Mouse (Mus musculus): ENCODE results near the gene Ruvbl1. TPM values are rescaled to one million over a fixed set of nuclear protein-coding genes. Genes with fewer than 3 reads are reported as not detected.
A peak's percentile ranks its signal among the peaks of the same experiment; 100 is the strongest.

Ruvbl1 gene
- total and polyA plus RNA-seq, 2 experiments from 2014 or later, result 27.4 to 42.3 TPM

DNA sequence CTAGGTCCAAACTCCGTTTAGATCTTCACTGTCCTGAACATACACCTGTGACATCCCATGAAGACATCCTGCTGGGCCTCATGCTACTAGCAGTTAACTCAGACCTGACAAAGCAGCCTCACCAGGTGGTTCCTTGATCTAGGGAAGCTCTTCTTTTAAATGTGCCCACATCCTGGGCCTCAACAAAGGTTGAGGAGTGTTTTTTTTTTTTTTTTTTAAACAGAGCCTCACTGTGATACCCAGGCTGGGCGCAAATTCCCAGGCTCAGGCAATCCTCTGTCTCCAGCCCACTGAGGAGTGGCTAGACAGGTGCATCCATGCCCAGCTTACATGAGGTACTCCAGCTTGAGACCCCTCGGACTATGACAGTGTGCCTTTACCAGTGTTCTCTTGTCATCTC lies 22.7 kb upstream of the Ruvbl1 start:
- Histone ChIP-seq H3K4me1 (ENCODE audit: control insufficient read depth, insufficient read depth) (no peaks in the 10 kb centered on the region; the same call in 1 of the 2 replicates), H3K4me3 (ENCODE audit: low read depth, low read length) (no peak overlapping the region), H3K4me2 (ENCODE audit: low read depth, low read length) (no peak overlapping the region), H3K9me3 (replicated peaks; ENCODE audit: control insufficient read depth, low read length) (no peaks in the 10 kb centered on the region), H3K27me3 (ENCODE audit: control insufficient read depth, insufficient read depth, low read length) (no peaks in the 10 kb centered on the region), H3K27ac (ENCODE audit: low read depth) (peak overlapping the region; percentile 14; the same call in 1 of the 2 replicates), H3K36me3 (replicated peaks; ENCODE audit: control insufficient read depth, insufficient read depth, low read length) (no peaks in the 10 kb centered on the region), H3K9ac (replicated peaks; ENCODE audit: low read depth, low read length) (no peak overlapping the region)
- ATAC-seq (ENCODE audit: insufficient read depth, low read depth) (no peak), DNase-seq (ENCODE audit: low spot score) (no peak)
- TF ChIP-seq CTCF (IDR thresholded peaks at IDR 0.05; ENCODE audit: low read depth) (no peak), EP300 (IDR thresholded peaks at IDR 0.05; ENCODE audit: low read depth) (no peak)
- WGBS, result 85% methylated on average over 3 of the region's 3 CpGs

DNA sequence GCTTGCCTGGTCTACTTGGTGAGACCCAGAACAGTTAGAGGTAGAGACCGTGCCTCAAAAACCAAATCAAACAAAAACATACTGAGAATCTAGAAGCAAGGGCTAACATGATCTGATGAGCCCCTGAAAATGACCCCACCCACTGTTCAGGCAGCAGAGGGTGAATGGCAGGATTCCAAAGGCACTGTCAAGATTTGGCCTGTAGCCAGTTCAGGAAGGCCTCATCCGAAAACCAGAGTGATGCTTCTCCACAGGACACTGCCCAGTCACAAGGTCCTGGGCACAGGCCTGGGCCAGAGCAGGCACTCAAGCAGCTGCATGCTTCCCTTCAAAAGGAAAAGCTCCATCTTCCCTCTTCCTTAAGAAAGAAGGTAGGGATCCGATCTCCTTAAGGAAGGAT lies 21.8 kb upstream of the Ruvbl1 start:
- H3K27me3 ChIP-seq (ENCODE audit: control insufficient read depth, insufficient read depth, low read length), result no peaks in the 10 kb centered on the region
- H3K36me3 ChIP-seq (replicated peaks; ENCODE audit: control insufficient read depth, insufficient read depth, low read length), result no peaks in the 10 kb centered on the region
- no peaks in the 10 kb centered on the region; the same call in 1 of the 2 replicates for H3K4me1 ChIP-seq (ENCODE audit: control insufficient read depth, insufficient read depth)
- no peak for DNase-seq (ENCODE audit: low spot score)
- TF ChIP-seq EP300 (IDR thresholded peaks at IDR 0.05; ENCODE audit: low read depth) (no peak), CTCF (IDR thresholded peaks at IDR 0.05; ENCODE audit: low read depth) (no peak)
- H3K4me2 ChIP-seq (ENCODE audit: low read depth, low read length), result no peak overlapping the region
- H3K9me3 ChIP-seq (replicated peaks; ENCODE audit: control insufficient read depth, low read length), result no peaks in the 10 kb centered on the region
- H3K27ac ChIP-seq (ENCODE audit: low read depth), result peak overlapping the region; percentile 14; the same call in 1 of the 2 replicates
- H3K4me3 ChIP-seq (ENCODE audit: low read depth, low read length), result no peak overlapping the region
- no peak overlapping the region; the same call in 1 of the 2 replicates for H3K9ac ChIP-seq (replicated peaks; ENCODE audit: low read depth, low read length)
- ATAC-seq (ENCODE audit: insufficient read depth, low read depth), result no peak
- WGBS, result 66% methylated on average over 3 of the region's 3 CpGs

DNA sequence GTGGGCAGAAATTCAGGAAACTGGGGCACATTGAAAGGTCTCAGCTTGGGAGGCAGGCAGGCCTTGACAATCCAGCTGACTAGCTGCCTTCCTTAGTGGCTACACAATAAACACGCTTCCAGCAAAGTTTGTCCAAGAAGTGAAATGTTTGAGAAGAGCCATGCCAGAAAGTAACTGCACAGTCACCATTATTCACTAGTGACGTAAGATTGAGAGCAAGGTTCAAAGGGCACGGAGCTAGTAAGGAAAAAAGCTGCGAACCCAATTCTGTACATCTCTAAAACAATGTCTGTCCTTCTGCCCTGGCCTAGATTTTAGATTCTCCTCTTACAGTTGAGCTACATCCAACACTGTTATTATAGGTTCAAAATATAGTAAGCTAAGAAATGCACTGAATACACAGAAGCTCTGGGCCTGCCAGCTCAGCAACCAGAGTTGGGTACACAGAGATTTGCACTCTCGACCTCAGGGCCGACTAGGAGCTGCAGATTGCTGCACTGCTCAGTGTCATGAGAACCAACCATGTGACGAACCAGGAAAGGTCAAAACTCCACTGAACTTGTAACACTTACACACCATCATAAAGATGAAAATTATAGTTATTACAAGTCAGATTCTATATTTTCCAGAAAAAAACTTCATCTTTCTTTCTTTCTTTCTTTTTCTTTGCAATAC lies 21.0 kb upstream of the Ruvbl1 start:
- ATAC-seq (ENCODE audit: insufficient read depth, low read depth) (no peak), DNase-seq (ENCODE audit: low spot score) (no peak)
- Histone ChIP-seq H3K4me1 (ENCODE audit: control insufficient read depth, insufficient read depth) (no peaks in the 10 kb centered on the region; the same call in 1 of the 2 replicates), H3K27ac (ENCODE audit: low read depth) (no peak overlapping the region), H3K9ac (replicated peaks; ENCODE audit: low read depth, low read length) (no peak overlapping the region), H3K27me3 (ENCODE audit: control insufficient read depth, insufficient read depth, low read length) (0 out of 2 replicates have a peak, but pooled peaks cover 1% of the 10 kb centered on the region), H3K9me3 (replicated peaks; ENCODE audit: control insufficient read depth, low read length) (no peaks in the 10 kb centered on the region), H3K4me3 (ENCODE audit: low read depth, low read length) (no peak overlapping the region), H3K4me2 (ENCODE audit: low read depth, low read length) (no peak overlapping the region), H3K36me3 (replicated peaks; ENCODE audit: control insufficient read depth, insufficient read depth, low read length) (no peaks in the 10 kb centered on the region)
- WGBS, result 87% methylated on average over 7 of the region's 7 CpGs
- no peak for TF ChIP-seq EP300 (IDR thresholded peaks at IDR 0.05; ENCODE audit: low read depth)
- TF ChIP-seq CTCF (IDR thresholded peaks at IDR 0.05; ENCODE audit: low read depth), result no peak

DNA sequence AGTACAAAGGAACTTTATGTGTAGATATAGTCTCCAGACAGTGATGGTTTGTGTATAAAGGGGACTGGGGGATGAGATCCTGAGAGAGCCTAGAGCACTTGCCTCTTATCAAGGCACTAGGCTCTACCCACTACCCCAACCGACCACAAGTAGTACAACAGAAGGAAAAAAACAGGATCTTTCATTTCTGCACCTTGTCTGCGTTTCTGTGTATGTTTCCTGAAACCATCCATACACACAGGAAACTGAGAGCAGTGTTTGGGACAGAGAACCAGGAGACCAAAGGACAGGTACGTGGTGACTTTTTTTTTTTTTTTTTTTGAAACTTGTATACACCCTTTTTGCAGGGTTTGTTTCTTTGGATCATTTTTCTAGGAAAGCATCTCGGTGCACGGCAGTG lies 19.5 kb upstream of the Ruvbl1 start:
- H3K4me3 ChIP-seq (ENCODE audit: low read depth, low read length), result peak overlapping the region; percentile 75
- WGBS, result 9% methylated on average over 5 of the region's 5 CpGs
- no peak for ATAC-seq (ENCODE audit: insufficient read depth, low read depth)

DNA sequence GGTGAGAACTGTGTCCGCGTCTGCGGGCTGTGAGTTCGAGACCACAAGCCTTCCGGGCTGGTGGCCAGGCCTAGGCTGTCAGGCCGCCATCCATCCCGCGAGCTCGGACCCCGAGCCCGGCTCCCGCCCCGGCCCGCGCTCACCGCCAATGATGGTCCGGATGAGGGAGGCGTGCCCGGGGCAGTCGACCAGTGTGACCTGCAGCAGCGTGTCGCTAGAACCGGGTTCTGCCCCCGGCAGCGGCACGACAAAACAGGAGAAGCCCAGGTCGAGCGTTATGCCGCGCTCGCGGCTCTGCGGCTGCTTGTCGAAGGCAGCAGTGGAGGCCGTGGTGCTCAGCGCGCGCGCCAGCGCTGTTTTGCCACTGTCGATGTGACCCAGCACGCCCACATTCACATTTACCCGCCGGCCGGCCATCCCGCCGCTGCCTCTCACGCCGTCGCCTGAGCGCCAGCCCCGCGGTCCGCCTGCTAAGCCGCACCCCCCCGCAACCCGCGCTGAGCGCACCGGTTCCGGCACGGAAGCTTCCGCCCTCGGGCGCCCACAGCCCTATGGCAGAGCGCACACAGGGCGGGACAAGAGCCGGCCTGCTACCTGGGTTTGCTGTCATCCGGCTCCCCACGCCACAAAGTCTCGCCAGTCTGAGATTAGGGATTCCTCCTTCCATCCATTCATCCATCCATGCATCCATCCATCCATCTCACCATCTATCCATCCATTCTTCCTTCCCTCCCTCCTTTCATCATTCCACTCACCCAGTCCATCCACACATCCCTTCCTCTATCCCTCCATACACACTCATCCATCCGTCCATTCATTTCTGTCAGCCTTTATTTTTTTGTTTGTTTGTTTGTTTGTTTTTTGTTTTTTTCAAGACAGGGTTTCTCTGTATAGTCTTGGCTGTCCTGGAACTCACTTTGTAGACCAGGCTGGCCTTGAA lies 18.9 kb upstream of the Ruvbl1 start, which contains the start of gene Eefsec:
Gene Eefsec (minus strand): TSS at position 477 of the 940 bp plus-strand sequence.
- Histone ChIP-seq H3K4me3 (ENCODE audit: low read depth, low read length) (peak within 1 kb of the TSS; percentile 75), H3K27ac (ENCODE audit: low read depth) (peak within 1 kb of the TSS; percentile 4; the same call in 1 of the 2 replicates), H3K36me3 (replicated peaks; ENCODE audit: control insufficient read depth, insufficient read depth, low read length) (no peaks in the 10 kb centered on the region), H3K4me2 (ENCODE audit: low read depth, low read length) (peak within 1 kb of the TSS; percentile 94), H3K9me3 (replicated peaks; ENCODE audit: control insufficient read depth, low read length) (no peaks in the 10 kb centered on the region), H3K9ac (replicated peaks; ENCODE audit: low read depth, low read length) (peak within 1 kb of the TSS; percentile 67), H3K4me1 (ENCODE audit: control insufficient read depth, insufficient read depth) (no peaks in the 10 kb centered on the region; the same call in 1 of the 2 replicates), H3K27me3 (ENCODE audit: control insufficient read depth, insufficient read depth, low read length) (0 out of 2 replicates have a peak, but pooled peaks cover 5% of the 10 kb centered on the region)
- WGBS, result under 1% methylated on average over 54 of the region's 72 CpGs
- TF ChIP-seq CTCF (IDR thresholded peaks at IDR 0.05; ENCODE audit: low read depth) (no peak), EP300 (IDR thresholded peaks at IDR 0.05; ENCODE audit: low read depth) (no peak)
- ATAC-seq (ENCODE audit: insufficient read depth, low read depth) (peak; percentile 92), DNase-seq (ENCODE audit: low spot score) (peak; percentile 69)

More for the DNA sequence above, 19.5 kb upstream of the Ruvbl1 start:
- no peak for DNase-seq (ENCODE audit: low spot score)
- H3K27ac ChIP-seq (ENCODE audit: low read depth), result no peak overlapping the region; the same call in 1 of the 2 replicates
- H3K4me1 ChIP-seq (ENCODE audit: control insufficient read depth, insufficient read depth), result no peaks in the 10 kb centered on the region; the same call in 1 of the 2 replicates
- H3K4me2 ChIP-seq (ENCODE audit: low read depth, low read length), result peak overlapping the region; percentile 94
- TF ChIP-seq EP300 (IDR thresholded peaks at IDR 0.05; ENCODE audit: low read depth), result no peak
- no peak for TF ChIP-seq CTCF (IDR thresholded peaks at IDR 0.05; ENCODE audit: low read depth)
- H3K9me3 ChIP-seq (replicated peaks; ENCODE audit: control insufficient read depth, low read length), result no peaks in the 10 kb centered on the region
- H3K27me3 ChIP-seq (ENCODE audit: control insufficient read depth, insufficient read depth, low read length), result 0 out of 2 replicates have a peak, but pooled peaks cover 5% of the 10 kb centered on the region
- no peaks in the 10 kb centered on the region for H3K36me3 ChIP-seq (replicated peaks; ENCODE audit: control insufficient read depth, insufficient read depth, low read length)
- peak overlapping the region; percentile 67 for H3K9ac ChIP-seq (replicated peaks; ENCODE audit: low read depth, low read length)
